Mouse (Mus musculus): ENCODE measurements at regions not wholly inside any gene's neighbourhood (a gene's known extent, or its start where the extent isn't known, plus 50 kb on each side); places are given as distances from the start of the nearest gene placed in this dataset.

- in situ Hi-C loops (cut with MboI, MseI): no loop called here
Measured at GRCm38 (mm10) chr14:120660321-120660781, 182.1 kb downstream of the Rap2a start.

GRCm38 (mm10) chr14:120661111-120661510 is 182.9 kb downstream of the Rap2a start:
- in situ Hi-C loops (cut with MboI, MseI): no loop called here

GRCm38 (mm10) chr14:120669665-120670064 is 191.4 kb downstream of the Rap2a start:
- in situ Hi-C loops (cut with MboI, MseI): no loop called here

GRCm38 (mm10) chr14:120675752-120676151 is 197.5 kb downstream of the Rap2a start:
- in situ Hi-C loops (cut with MboI, MseI): no loop called here

GRCm38 (mm10) chr14:120678533-120678932 is 200.3 kb downstream of the Rap2a start:
- in situ Hi-C loops (cut with MboI, MseI): no loop called here

GRCm38 (mm10) chr14:120679072-120679471 is 200.8 kb downstream of the Rap2a start:
- in situ Hi-C loops (cut with MboI, MseI): no loop called here

GRCm38 (mm10) chr14:120680272-120680671 is 202.0 kb downstream of the Rap2a start:
- in situ Hi-C loops (cut with MboI, MseI): no loop called here

- in situ Hi-C loops (cut with MboI, MseI): no loop called here
Measured at GRCm38 (mm10) chr14:120685263-120685662, 207.0 kb downstream of the Rap2a start.

GRCm38 (mm10) chr14:120685877-120686276 is 207.6 kb downstream of the Rap2a start:
- in situ Hi-C loops (cut with MboI, MseI): no loop called here

GRCm38 (mm10) chr14:120686751-120687150 is 208.5 kb downstream of the Rap2a start:
- in situ Hi-C loops (cut with MboI, MseI): no loop called here

GRCm38 (mm10) chr14:120699378-120699777 is 211.6 kb upstream of the Ipo5 start:
- in situ Hi-C loops (cut with MboI, MseI): no loop called here

- in situ Hi-C loops (cut with MboI, MseI): no loop called here
Measured at GRCm38 (mm10) chr14:120705301-120705801, 205.7 kb upstream of the Ipo5 start.

- in situ Hi-C loops (cut with MboI, MseI): no loop called here
Measured at GRCm38 (mm10) chr14:120710782-120711181, 200.2 kb upstream of the Ipo5 start.

- in situ Hi-C loops (cut with MboI, MseI): no loop called here
Measured at GRCm38 (mm10) chr14:120720464-120721445, 190.3 kb upstream of the Ipo5 start.

- in situ Hi-C loops (cut with MboI, MseI): no loop called here
Measured at GRCm38 (mm10) chr14:120721593-120722461, 189.2 kb upstream of the Ipo5 start.

GRCm38 (mm10) chr14:120722546-120723112 is 188.4 kb upstream of the Ipo5 start:
- in situ Hi-C loops (cut with MboI, MseI): no loop called here

- in situ Hi-C loops (cut with MboI, MseI): loop anchor here (25.0 kb wide), 1 partner anchor 2009 kb away; no protein-coding TSS in a partner anchor
Measured at GRCm38 (mm10) chr14:120728107-120728506, 182.9 kb upstream of the Ipo5 start.

GRCm38 (mm10) chr14:120730226-120730625 is 180.8 kb upstream of the Ipo5 start:
- in situ Hi-C loops (cut with MboI, MseI): loop anchor here (25.0 kb wide), 1 partner anchor 2007 kb away; no protein-coding TSS in a partner anchor

GRCm38 (mm10) chr14:120731679-120732281 is 179.2 kb upstream of the Ipo5 start:
- in situ Hi-C loops (cut with MboI, MseI): loop anchor here (25.0 kb wide), 1 partner anchor 2006 kb away; no protein-coding TSS in a partner anchor

GRCm38 (mm10) chr14:120732400-120733138 is 178.5 kb upstream of the Ipo5 start:
- in situ Hi-C loops (cut with MboI, MseI): loop anchor here (25.0 kb wide), 1 partner anchor 2005 kb away; no protein-coding TSS in a partner anchor

All from T-helper 1 cell (primary cell).